Mouse (Mus musculus): ENCODE results near the gene Ddx27.

DNA sequence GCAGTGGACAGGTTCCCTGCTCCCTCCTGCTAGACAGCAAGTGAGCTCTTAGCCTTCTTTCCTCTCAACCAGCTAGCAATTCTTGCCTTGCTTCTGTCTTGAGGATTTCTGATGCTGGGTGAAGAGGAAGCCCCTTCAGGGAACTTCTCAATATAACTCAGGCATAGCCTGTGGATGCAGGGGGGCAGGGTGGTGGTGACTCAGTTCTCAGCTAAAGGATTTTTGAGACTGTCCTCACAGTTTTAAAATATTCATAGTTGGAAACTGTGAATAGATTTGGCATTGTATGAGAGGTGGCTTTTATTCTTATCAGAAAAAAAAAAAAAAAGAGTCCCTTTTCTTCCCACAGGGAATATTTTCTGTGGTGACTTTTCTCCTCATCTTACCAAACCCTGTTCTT lies 45.8 kb downstream of the Ddx27 start:
- TF ChIP-seq CTCF (conservative IDR thresholded peaks at IDR 0.05; ENCODE audit: insufficient read depth, insufficient read length, low read depth, low read length) (no peak), POLR2A (IDR thresholded peaks at IDR 0.05; ENCODE audit: low read depth, low read length) (no peak)

Data from kidney, adult 2 months (tissue).